Mouse (Mus musculus): ENCODE results near the gene Arl5a. TPM values are rescaled to one million over a fixed set of nuclear protein-coding genes. Genes with fewer than 3 reads are reported as not detected.

Gene Arl5a
- polyA plus RNA-seq, 1 experiment from 2014 or later, result 36.4 TPM

GRCm38 (mm10) chr2:52438013-52438412, 13.3 kb upstream of the Arl5a start:
- H3K4me3 ChIP-seq, result no peak overlapping the region
- 74% methylated on average over 6 of the region's 6 CpGs for WGBS
- no peak overlapping the region for H3K27ac ChIP-seq
- H3K4me1 ChIP-seq (replicated peaks), result peaks cover 6% of the 10 kb centered on the region
- H3K27me3 ChIP-seq (ENCODE audit: insufficient read depth, poor library complexity, severe bottlenecking), result no peaks in the 10 kb centered on the region
- H3K36me3 ChIP-seq, result no peaks in the 10 kb centered on the region
- no peaks in the 10 kb centered on the region for H3K9me3 ChIP-seq
- no peak for DNase-seq (ENCODE audit: low spot score)

GRCm38 (mm10) chr2:52435919-52436632, 11.4 kb upstream of the Arl5a start:
- no peak for DNase-seq (ENCODE audit: low spot score)
- Histone ChIP-seq H3K27ac (no peak overlapping the region), H3K4me1 (replicated peaks) (no peaks in the 10 kb centered on the region), H3K36me3 (no peaks in the 10 kb centered on the region), H3K9me3 (no peaks in the 10 kb centered on the region), H3K27me3 (ENCODE audit: insufficient read depth, poor library complexity, severe bottlenecking) (no peaks in the 10 kb centered on the region), H3K4me3 (no peak overlapping the region)
- WGBS, result 84% methylated on average over 14 of the region's 14 CpGs

GRCm38 (mm10) chr2:52433365-52433764, 8.7 kb upstream of the Arl5a start:
- WGBS, result 62% methylated on average over 7 of the region's 7 CpGs

GRCm38 (mm10) chr2:52427383-52427782, 2.7 kb upstream of the Arl5a start:
- no peak overlapping the region for H3K27ac ChIP-seq
- peaks cover 18% of the 10 kb centered on the region for H3K4me1 ChIP-seq (replicated peaks)
- no peaks in the 10 kb centered on the region for H3K36me3 ChIP-seq
- H3K9me3 ChIP-seq, result no peaks in the 10 kb centered on the region
- no peak for DNase-seq (ENCODE audit: low spot score)
- WGBS, result 87% methylated on average over 3 of the region's 3 CpGs
- no peak overlapping the region for H3K4me3 ChIP-seq
- H3K27me3 ChIP-seq (ENCODE audit: insufficient read depth, poor library complexity, severe bottlenecking), result no peaks in the 10 kb centered on the region

More at GRCm38 (mm10) chr2:52433365-52433764, 8.7 kb upstream of the Arl5a start:
- no peaks in the 10 kb centered on the region for H3K27me3 ChIP-seq (ENCODE audit: insufficient read depth, poor library complexity, severe bottlenecking)
- H3K36me3 ChIP-seq, result no peaks in the 10 kb centered on the region
- no peaks in the 10 kb centered on the region for H3K4me1 ChIP-seq (replicated peaks)
- no peaks in the 10 kb centered on the region for H3K9me3 ChIP-seq
- H3K4me3 ChIP-seq, result no peak overlapping the region
- DNase-seq (ENCODE audit: low spot score), result no peak
- H3K27ac ChIP-seq, result no peak overlapping the region

GRCm38 (mm10) chr2:52426041-52426440, 1.3 kb upstream of the Arl5a start:
- H3K4me3 ChIP-seq, result no peak overlapping the region
- no peaks in the 10 kb centered on the region for H3K27me3 ChIP-seq (ENCODE audit: insufficient read depth, poor library complexity, severe bottlenecking)
- no peak overlapping the region for H3K27ac ChIP-seq
- no peak for DNase-seq (ENCODE audit: low spot score)
- 90% methylated on average over 3 of the region's 3 CpGs for whole genome bisulfite sequencing
- H3K36me3 ChIP-seq, result no peaks in the 10 kb centered on the region
- no peaks in the 10 kb centered on the region for H3K9me3 ChIP-seq
- peaks cover 28% of the 10 kb centered on the region for H3K4me1 ChIP-seq (replicated peaks)

- Histone ChIP-seq H3K27ac (peak overlapping the region; percentile 99), H3K36me3 (no peaks in the 10 kb centered on the region), H3K4me3 (peak overlapping the region; percentile 96), H3K4me1 (replicated peaks) (peaks cover 29% of the 10 kb centered on the region), H3K9me3 (no peaks in the 10 kb centered on the region), H3K27me3 (ENCODE audit: insufficient read depth, poor library complexity, severe bottlenecking) (no peaks in the 10 kb centered on the region)
- 28% methylated on average over 10 of the region's 10 CpGs for WGBS
- no peak for DNase-seq (ENCODE audit: low spot score)
Observed at GRCm38 (mm10) chr2:52425523-52425795, 758 bp upstream of the Arl5a start.

- Histone ChIP-seq H3K36me3 (peaks cover under 1% of the 10 kb centered on the region; the same call in 1 of the 2 replicates), H3K9me3 (no peaks in the 10 kb centered on the region), H3K27ac (peak overlapping the region; percentile 99), H3K4me1 (replicated peaks) (peaks cover 29% of the 10 kb centered on the region), H3K4me3 (peak overlapping the region; percentile 96), H3K27me3 (ENCODE audit: insufficient read depth, poor library complexity, severe bottlenecking) (no peaks in the 10 kb centered on the region)
- DNase-seq (ENCODE audit: low spot score), result no peak
- WGBS, result under 1% methylated on average over 42 of the region's 42 CpGs
Observed at GRCm38 (mm10) chr2:52424248-52424728, 413 bp downstream of the Arl5a start.

GRCm38 (mm10) chr2:52423611-52424247, 972 bp downstream of the Arl5a start:
- no peaks in the 10 kb centered on the region for H3K27me3 ChIP-seq (ENCODE audit: insufficient read depth, poor library complexity, severe bottlenecking)
- H3K27ac ChIP-seq, result peak overlapping the region; percentile 99
- 6% methylated on average over 16 of the region's 16 CpGs for WGBS
- peak overlapping the region; percentile 96 for H3K4me3 ChIP-seq
- H3K4me1 ChIP-seq (replicated peaks), result peaks cover 29% of the 10 kb centered on the region
- H3K36me3 ChIP-seq, result peaks cover 6% of the 10 kb centered on the region; the same call in 1 of the 2 replicates
- no peak for DNase-seq (ENCODE audit: low spot score)
- no peaks in the 10 kb centered on the region for H3K9me3 ChIP-seq

- no peak overlapping the region for H3K27ac ChIP-seq
- no peak for DNase-seq (ENCODE audit: low spot score)
- H3K4me1 ChIP-seq (replicated peaks), result peaks cover 29% of the 10 kb centered on the region
- H3K9me3 ChIP-seq, result no peaks in the 10 kb centered on the region
- WGBS, result 75% methylated on average over 8 of the region's 8 CpGs
- peak overlapping the region; percentile 96 for H3K4me3 ChIP-seq
- no peaks in the 10 kb centered on the region for H3K27me3 ChIP-seq (ENCODE audit: insufficient read depth, poor library complexity, severe bottlenecking)
- peaks cover 10% of the 10 kb centered on the region for H3K36me3 ChIP-seq
Observed at GRCm38 (mm10) chr2:52422871-52423610, 1.7 kb downstream of the Arl5a start.

GRCm38 (mm10) chr2:52421197-52421596, 3.5 kb downstream of the Arl5a start:
- Histone ChIP-seq H3K9me3 (peaks cover 9% of the 10 kb centered on the region), H3K27me3 (ENCODE audit: insufficient read depth, poor library complexity, severe bottlenecking) (no peaks in the 10 kb centered on the region), H3K27ac (no peak overlapping the region), H3K36me3 (peaks cover 25% of the 10 kb centered on the region), H3K4me1 (replicated peaks) (peaks cover 29% of the 10 kb centered on the region), H3K4me3 (no peak overlapping the region)
- WGBS, result 75% methylated on average over 6 of the region's 6 CpGs
- DNase-seq (ENCODE audit: low spot score), result no peak

- Histone ChIP-seq H3K4me3 (no peak overlapping the region), H3K27ac (no peak overlapping the region), H3K27me3 (ENCODE audit: insufficient read depth, poor library complexity, severe bottlenecking) (no peaks in the 10 kb centered on the region), H3K4me1 (replicated peaks) (peaks cover 24% of the 10 kb centered on the region), H3K36me3 (peaks cover 36% of the 10 kb centered on the region), H3K9me3 (peaks cover 18% of the 10 kb centered on the region)
- WGBS, result 93% methylated on average over 7 of the region's 7 CpGs
- no peak for DNase-seq (ENCODE audit: low spot score)
Observed at GRCm38 (mm10) chr2:52420001-52420710, 4.5 kb downstream of the Arl5a start.

GRCm38 (mm10) chr2:52419295-52419694, 5.4 kb downstream of the Arl5a start:
- peaks cover 18% of the 10 kb centered on the region for H3K9me3 ChIP-seq
- H3K4me3 ChIP-seq, result no peak overlapping the region
- peaks cover 44% of the 10 kb centered on the region for H3K36me3 ChIP-seq
- no peaks in the 10 kb centered on the region for H3K27me3 ChIP-seq (ENCODE audit: insufficient read depth, poor library complexity, severe bottlenecking)
- 78% methylated on average over 6 of the region's 6 CpGs for WGBS
- H3K4me1 ChIP-seq (replicated peaks), result peaks cover 24% of the 10 kb centered on the region
- H3K27ac ChIP-seq, result no peak overlapping the region
- no peak for DNase-seq (ENCODE audit: low spot score)
